Mouse (Mus musculus) kidney, embryonic 15.5 days (tissue): ENCODE results near the gene Rab44. TPM values are rescaled to one million over a fixed set of nuclear protein-coding genes. Genes with fewer than 3 reads are reported as not detected.
"Not testable (repeated sequence)": the region's sequence is repeated elsewhere in the genome, so short reads cannot be mapped to it uniquely, and the experiment has no call there.

Experiments used
- ATAC-seq: fragments of 200-750 bp; cut with Nextera tagmentation; replicated peaks from 2 replicates; pipeline ENCODE4 v1.8.0; 2017; ENCODE audit warnings: moderate TSS enrichment; ENCODE audit not compliant: low FRiP score
- H3K27ac ChIP-seq: fragments of 300-500 bp; sonication (generic); 2 replicates; pipeline ENCODE4 v1.5.1; 2015; ENCODE audit warnings: mild to moderate bottlenecking, inconsistent platforms
- H3K27me3 ChIP-seq: fragments of 300-500 bp; sonication (generic); 2 replicates; pipeline ENCODE4 v1.6.1; 2015; ENCODE audit warnings: inconsistent platforms
- H3K36me3 ChIP-seq: fragments of 300-500 bp; sonication (generic); 2 replicates; pipeline ENCODE4 v1.6.1; 2015; ENCODE audit warnings: inconsistent platforms
- H3K4me1 ChIP-seq: fragments of 300-500 bp; sonication (generic); 2 replicates; pipeline ENCODE4 v1.6.1; 2015; ENCODE audit warnings: inconsistent platforms
- H3K4me2 ChIP-seq: fragments of 300-500 bp; sonication (generic); 2 replicates; pipeline ENCODE4 v1.6.1; 2015; ENCODE audit warnings: moderate library complexity, mild to moderate bottlenecking, inconsistent platforms
- H3K4me3 ChIP-seq: fragments of 300-500 bp; sonication (generic); replicated peaks from 2 replicates; pipeline ENCODE4 v1.5.1; 2015; ENCODE audit warnings: mild to moderate bottlenecking, inconsistent platforms
- H3K9ac ChIP-seq: fragments of 300-500 bp; sonication (generic); 2 replicates; pipeline ENCODE4 v1.6.1; 2015; ENCODE audit warnings: mild to moderate bottlenecking, inconsistent platforms
- H3K9me3 ChIP-seq: fragments of 300-500 bp; sonication (generic); replicated peaks from 2 replicates; pipeline ENCODE4 v1.6.1; 2016; ENCODE audit warnings: inconsistent platforms
- WGBS: fragments of 180-500 bp; shearing (Covaris S2); methylation state at CpG from one replicate; pipeline ENCODE4 v1.1.7; 2015; ENCODE audit warnings: mixed read lengths; 5-methylcytosine and 5-hydroxymethylcytosine counted together
- polyA plus RNA-seq: library from polyadenylated mRNA; unstranded; fragments of >200 nt; fragmentation: Nextera tagmentation; extraction: Ambion mirVana; gene quantifications from 2 replicates; pipeline ENCODE4 v1.2.1, GENCODE M21; 2015

The Rab44 gene
- polyA plus RNA-seq, 1 experiment from 2014 or later: 0.34 TPM

- H3K4me1 ChIP-seq: peaks cover 42% of the 10 kb centered on the region
- peaks cover 28% of the 10 kb centered on the region for H3K27me3 ChIP-seq
- H3K9ac ChIP-seq: peak overlapping the region; percentile 61
- WGBS: 7% methylated on average over 36 of the region's 36 CpGs
- ATAC-seq: peak; percentile 87
- H3K9me3 ChIP-seq: no peaks in the 10 kb centered on the region
- H3K4me3 ChIP-seq: peak overlapping the region; percentile 57
- H3K4me2 ChIP-seq: peak overlapping the region; percentile 91
- H3K27ac ChIP-seq: 0 out of 2 replicates have a peak overlapping the region, but pooled peaks have one; percentile 34
- H3K36me3 ChIP-seq: peaks cover under 1% of the 10 kb centered on the region; the same call in 1 of the 2 replicates
These were observed 20.6 kb upstream of the Rab44 start for GRCm38 (mm10) chr17:29093110-29093952.

- under 1% methylated on average over 24 of the region's 24 CpGs for WGBS
- Histone ChIP-seq H3K27ac (0 out of 2 replicates have a peak overlapping the region, but pooled peaks have one; percentile 34), H3K36me3 (peaks cover 4% of the 10 kb centered on the region; the same call in 1 of the 2 replicates), H3K9me3 (no peaks in the 10 kb centered on the region), H3K4me1 (peaks cover 42% of the 10 kb centered on the region), H3K4me2 (peak overlapping the region; percentile 91), H3K4me3 (peak overlapping the region; percentile 57), H3K27me3 (peaks cover 28% of the 10 kb centered on the region), H3K9ac (peak overlapping the region; percentile 61)
- ATAC-seq: peak; percentile 38
These were observed 20.0 kb upstream of the Rab44 start for GRCm38 (mm10) chr17:29093961-29094309.

- peak overlapping the region; percentile 34 for H3K27ac ChIP-seq
- H3K9ac ChIP-seq: peak overlapping the region; percentile 61
- WGBS: under 1% methylated on average over 71 of the region's 71 CpGs
- H3K4me1 ChIP-seq: peaks cover 42% of the 10 kb centered on the region
- H3K4me2 ChIP-seq: peak overlapping the region; percentile 91
- peaks cover 4% of the 10 kb centered on the region; the same call in 1 of the 2 replicates for H3K36me3 ChIP-seq
- peak overlapping the region; percentile 57 for H3K4me3 ChIP-seq
- ATAC-seq: peak; percentile 44
- no peaks in the 10 kb centered on the region for H3K9me3 ChIP-seq
- H3K27me3 ChIP-seq: peaks cover 28% of the 10 kb centered on the region
These were observed 19.4 kb upstream of the Rab44 start for GRCm38 (mm10) chr17:29094310-29095181.

- WGBS: 0% methylated on average over 43 of the region's 44 CpGs
- Histone ChIP-seq H3K27ac (peak overlapping the region; percentile 29), H3K9ac (peak overlapping the region; percentile 61), H3K4me3 (peak overlapping the region; percentile 57), H3K27me3 (peaks cover 28% of the 10 kb centered on the region), H3K36me3 (peaks cover 4% of the 10 kb centered on the region), H3K4me1 (peaks cover 42% of the 10 kb centered on the region), H3K4me2 (peak overlapping the region; percentile 91), H3K9me3 (no peaks in the 10 kb centered on the region)
- peak; percentile 76 for ATAC-seq
These were observed 18.7 kb upstream of the Rab44 start for GRCm38 (mm10) chr17:29095201-29095733.

- Histone ChIP-seq H3K4me3 (no peak overlapping the region), H3K9ac (no peak overlapping the region), H3K9me3 (no peaks in the 10 kb centered on the region), H3K4me2 (peak overlapping the region; percentile 91; the same call in 1 of the 2 replicates), H3K27me3 (peaks cover 24% of the 10 kb centered on the region), H3K36me3 (peaks cover 4% of the 10 kb centered on the region), H3K4me1 (peaks cover 42% of the 10 kb centered on the region), H3K27ac (no peak overlapping the region)
- 89% methylated on average over 6 of the region's 6 CpGs for WGBS
- ATAC-seq: no peak
These were observed 17.7 kb upstream of the Rab44 start for GRCm38 (mm10) chr17:29096245-29096644.

- no peak overlapping the region for H3K9ac ChIP-seq
- H3K4me1 ChIP-seq: peaks cover 42% of the 10 kb centered on the region
- WGBS: 72% methylated on average over 7 of the region's 7 CpGs
- no peak for ATAC-seq
- H3K27me3 ChIP-seq: peaks cover 24% of the 10 kb centered on the region
- H3K27ac ChIP-seq: no peak overlapping the region
- no peak overlapping the region for H3K4me3 ChIP-seq
- no peaks in the 10 kb centered on the region for H3K9me3 ChIP-seq
- peaks cover 4% of the 10 kb centered on the region for H3K36me3 ChIP-seq
- H3K4me2 ChIP-seq: no peak overlapping the region
These were observed 16.9 kb upstream of the Rab44 start for GRCm38 (mm10) chr17:29096851-29097561.

- H3K4me1 ChIP-seq: peaks cover 36% of the 10 kb centered on the region
- peaks cover 11% of the 10 kb centered on the region for H3K27me3 ChIP-seq
- H3K4me2 ChIP-seq: no peak overlapping the region
- ATAC-seq: no peak
- no peak overlapping the region for H3K27ac ChIP-seq
- H3K9me3 ChIP-seq: no peaks in the 10 kb centered on the region
- peaks cover 4% of the 10 kb centered on the region for H3K36me3 ChIP-seq
- H3K4me3 ChIP-seq: no peak overlapping the region
- H3K9ac ChIP-seq: no peak overlapping the region
- 97% methylated on average over 24 of the region's 24 CpGs for WGBS
These were observed 15.7 kb upstream of the Rab44 start for GRCm38 (mm10) chr17:29098291-29098690.

- H3K9ac ChIP-seq: no peak overlapping the region
- ATAC-seq: no peak
- H3K36me3 ChIP-seq: peaks cover 4% of the 10 kb centered on the region
- peaks cover 8% of the 10 kb centered on the region for H3K27me3 ChIP-seq
- peaks cover 28% of the 10 kb centered on the region for H3K4me1 ChIP-seq
- 91% methylated on average over 8 of the region's 8 CpGs for WGBS
- H3K9me3 ChIP-seq: no peaks in the 10 kb centered on the region
- no peak overlapping the region for H3K4me2 ChIP-seq
- H3K27ac ChIP-seq: no peak overlapping the region
- H3K4me3 ChIP-seq: no peak overlapping the region
These were observed 14.9 kb upstream of the Rab44 start for GRCm38 (mm10) chr17:29099076-29099475.

GRCm38 (mm10) chr17:29100627-29101026, 13.3 kb upstream of the Rab44 start:
- 90% methylated on average over 7 of the region's 7 CpGs for WGBS
- H3K9me3 ChIP-seq: no peaks in the 10 kb centered on the region
- H3K4me3 ChIP-seq: no peak overlapping the region
- peaks cover 15% of the 10 kb centered on the region; the same call in 1 of the 2 replicates for H3K4me1 ChIP-seq
- H3K36me3 ChIP-seq: peaks cover 4% of the 10 kb centered on the region
- H3K4me2 ChIP-seq: no peak overlapping the region
- H3K9ac ChIP-seq: no peak overlapping the region
- H3K27me3 ChIP-seq: no peaks in the 10 kb centered on the region
- ATAC-seq: no peak
- no peak overlapping the region for H3K27ac ChIP-seq

GRCm38 (mm10) chr17:29110356-29110755, 3.6 kb upstream of the Rab44 start:
- H3K4me1 ChIP-seq, H3K4me3 ChIP-seq, H3K27ac ChIP-seq, H3K9me3 ChIP-seq, H3K36me3 ChIP-seq, H3K27me3 ChIP-seq, H3K4me2 ChIP-seq, H3K9ac ChIP-seq, ATAC-seq: not testable (repeated sequence)
- 88% methylated on average over 6 of the region's 6 CpGs for WGBS

GRCm38 (mm10) chr17:29111332-29111731, 2.6 kb upstream of the Rab44 start:
- Histone ChIP-seq H3K27me3 (no peaks in the 10 kb centered on the region), H3K4me3 (no peak overlapping the region), H3K4me1 (no peaks in the 10 kb centered on the region), H3K36me3 (no peaks in the 10 kb centered on the region), H3K27ac (no peak overlapping the region), H3K4me2 (no peak overlapping the region), H3K9ac (no peak overlapping the region), H3K9me3 (no peaks in the 10 kb centered on the region)
- 82% methylated on average over 5 of the region's 5 CpGs for WGBS
- no peak for ATAC-seq
